Mouse (Mus musculus): Measurements from ENCODE around the gene Cabin1.

DNA sequence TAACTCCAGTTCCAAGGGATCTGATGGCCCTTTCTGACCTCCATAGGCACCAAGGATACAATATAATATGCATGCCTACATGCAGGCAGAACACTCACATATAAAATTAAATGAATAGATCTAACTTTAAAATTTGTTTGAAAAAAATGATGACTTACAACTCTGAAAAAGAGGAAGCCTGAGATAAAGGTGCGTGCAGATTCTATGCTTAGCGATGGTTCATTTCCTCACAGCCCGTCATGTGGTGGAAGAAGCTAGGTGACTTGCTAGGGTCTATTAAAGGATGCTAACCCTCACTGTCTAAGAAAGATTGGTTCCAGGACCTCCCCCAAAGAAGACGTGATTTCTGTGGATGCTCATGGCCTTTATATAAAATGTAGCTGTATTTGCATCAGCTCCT lies 148.1 kb downstream of the Cabin1 start:
- no peak for TF ChIP-seq CTCF (IDR thresholded peaks at IDR 0.05; ENCODE audit: low read depth)
- no peak for TF ChIP-seq EP300 (IDR thresholded peaks at IDR 0.05; ENCODE audit: low read depth)
